Mouse (Mus musculus): ENCODE results near the gene Mboat1. TPM values are rescaled to one million over a fixed set of nuclear protein-coding genes. Genes with fewer than 3 reads are reported as not detected.

Mboat1 gene
- polyA plus RNA-seq (2011; ENCODE audit: insufficient read depth, insufficient read length, low replicate concordance, missing spikeins): 0.66 and 2.9 TPM in 2 replicates

GRCm38 (mm10) chr13:30136243-30136922 is at the start of gene Mboat1:
Gene Mboat1, plus strand, starts transcription at chr13:30136489.
- Histone ChIP-seq H3K27ac (ENCODE audit: control insufficient read depth, insufficient read depth, low read depth, low read length, poor library complexity) (no peak within 1 kb of the TSS), H3K4me1 (ENCODE audit: control insufficient read depth, insufficient read depth, low read length) (no peaks in the 10 kb centered on the region), H3K4me3 (replicated peaks; ENCODE audit: control insufficient read depth, low read depth, low read length) (peak within 1 kb of the TSS; percentile 60)
- WGBS: 1% methylated on average over 55 of the region's 55 CpGs
- TF ChIP-seq POLR2A (IDR thresholded peaks at IDR 0.05; ENCODE audit: borderline replicate concordance, control insufficient read depth, low read depth, low read length) (peak; percentile 6; the same call in 1 of the 2 replicates), CTCF (IDR thresholded peaks at IDR 0.05; ENCODE audit: control insufficient read depth, insufficient read depth, low read length) (no peak)

GRCm38 (mm10) chr13:30093086-30093485 is 43.2 kb upstream of the Mboat1 start:
- no peaks in the 10 kb centered on the region for H3K4me1 ChIP-seq (ENCODE audit: control insufficient read depth, insufficient read depth, low read length)

GRCm38 (mm10) chr13:30095851-30096250 is 40.4 kb upstream of the Mboat1 start:
- H3K27ac ChIP-seq (ENCODE audit: control insufficient read depth, insufficient read depth, low read depth, low read length, poor library complexity): no peak overlapping the region
- H3K4me3 ChIP-seq (replicated peaks; ENCODE audit: control insufficient read depth, low read depth, low read length): no peak overlapping the region
- H3K4me1 ChIP-seq (ENCODE audit: control insufficient read depth, insufficient read depth, low read length): no peaks in the 10 kb centered on the region
- no peak for TF ChIP-seq CTCF (IDR thresholded peaks at IDR 0.05; ENCODE audit: control insufficient read depth, insufficient read depth, low read length)
- no peak for TF ChIP-seq POLR2A (IDR thresholded peaks at IDR 0.05; ENCODE audit: borderline replicate concordance, control insufficient read depth, low read depth, low read length)
- 49% methylated on average over 4 of the region's 4 CpGs for WGBS

More at GRCm38 (mm10) chr13:30093086-30093485, 43.2 kb upstream of the Mboat1 start:
- no peak overlapping the region for H3K4me3 ChIP-seq (replicated peaks; ENCODE audit: control insufficient read depth, low read depth, low read length)
- TF ChIP-seq CTCF (IDR thresholded peaks at IDR 0.05; ENCODE audit: control insufficient read depth, insufficient read depth, low read length): peak; percentile 23; the same call in 1 of the 2 replicates
- no peak for TF ChIP-seq POLR2A (IDR thresholded peaks at IDR 0.05; ENCODE audit: borderline replicate concordance, control insufficient read depth, low read depth, low read length)
- 27% methylated on average over 2 of the region's 2 CpGs for WGBS
- no peak overlapping the region for H3K27ac ChIP-seq (ENCODE audit: control insufficient read depth, insufficient read depth, low read depth, low read length, poor library complexity)

- WGBS: 55% methylated on average over 4 of the region's 4 CpGs
- Histone ChIP-seq H3K27ac (ENCODE audit: control insufficient read depth, insufficient read depth, low read depth, low read length, poor library complexity) (no peak overlapping the region), H3K4me3 (replicated peaks; ENCODE audit: control insufficient read depth, low read depth, low read length) (no peak overlapping the region), H3K4me1 (ENCODE audit: control insufficient read depth, insufficient read depth, low read length) (no peaks in the 10 kb centered on the region)
- TF ChIP-seq CTCF (IDR thresholded peaks at IDR 0.05; ENCODE audit: control insufficient read depth, insufficient read depth, low read length) (no peak), POLR2A (IDR thresholded peaks at IDR 0.05; ENCODE audit: borderline replicate concordance, control insufficient read depth, low read depth, low read length) (no peak)
Measured at GRCm38 (mm10) chr13:30096536-30096935, 39.8 kb upstream of the Mboat1 start.

GRCm38 (mm10) chr13:30109001-30109600 is 27.2 kb upstream of the Mboat1 start:
- Histone ChIP-seq H3K27ac (ENCODE audit: control insufficient read depth, insufficient read depth, low read depth, low read length, poor library complexity) (no peak overlapping the region), H3K4me3 (replicated peaks; ENCODE audit: control insufficient read depth, low read depth, low read length) (no peak overlapping the region), H3K4me1 (ENCODE audit: control insufficient read depth, insufficient read depth, low read length) (no peaks in the 10 kb centered on the region)
- WGBS: 79% methylated on average over 4 of the region's 4 CpGs
- TF ChIP-seq POLR2A (IDR thresholded peaks at IDR 0.05; ENCODE audit: borderline replicate concordance, control insufficient read depth, low read depth, low read length) (no peak), CTCF (IDR thresholded peaks at IDR 0.05; ENCODE audit: control insufficient read depth, insufficient read depth, low read length) (no peak)

GRCm38 (mm10) chr13:30115792-30116191 is 20.5 kb upstream of the Mboat1 start:
- H3K4me1 ChIP-seq (ENCODE audit: control insufficient read depth, insufficient read depth, low read length): no peaks in the 10 kb centered on the region
- no peak for TF ChIP-seq CTCF (IDR thresholded peaks at IDR 0.05; ENCODE audit: control insufficient read depth, insufficient read depth, low read length)
- no peak for TF ChIP-seq POLR2A (IDR thresholded peaks at IDR 0.05; ENCODE audit: borderline replicate concordance, control insufficient read depth, low read depth, low read length)
- no peak overlapping the region for H3K4me3 ChIP-seq (replicated peaks; ENCODE audit: control insufficient read depth, low read depth, low read length)
- 86% methylated on average over 5 of the region's 5 CpGs for WGBS
- no peak overlapping the region for H3K27ac ChIP-seq (ENCODE audit: control insufficient read depth, insufficient read depth, low read depth, low read length, poor library complexity)

GRCm38 (mm10) chr13:30136923-30137629 is 787 bp downstream of the Mboat1 start:
- 32% methylated on average over 13 of the region's 13 CpGs for WGBS
- TF ChIP-seq POLR2A (IDR thresholded peaks at IDR 0.05; ENCODE audit: borderline replicate concordance, control insufficient read depth, low read depth, low read length) (no peak), CTCF (IDR thresholded peaks at IDR 0.05; ENCODE audit: control insufficient read depth, insufficient read depth, low read length) (no peak)
- Histone ChIP-seq H3K4me3 (replicated peaks; ENCODE audit: control insufficient read depth, low read depth, low read length) (no peak overlapping the region), H3K4me1 (ENCODE audit: control insufficient read depth, insufficient read depth, low read length) (no peaks in the 10 kb centered on the region), H3K27ac (ENCODE audit: control insufficient read depth, insufficient read depth, low read depth, low read length, poor library complexity) (no peak overlapping the region)

GRCm38 (mm10) chr13:30137951-30138350 is 1.7 kb downstream of the Mboat1 start:
- Histone ChIP-seq H3K27ac (ENCODE audit: control insufficient read depth, insufficient read depth, low read depth, low read length, poor library complexity) (no peak overlapping the region), H3K4me3 (replicated peaks; ENCODE audit: control insufficient read depth, low read depth, low read length) (no peak overlapping the region), H3K4me1 (ENCODE audit: control insufficient read depth, insufficient read depth, low read length) (no peaks in the 10 kb centered on the region)
- TF ChIP-seq CTCF (IDR thresholded peaks at IDR 0.05; ENCODE audit: control insufficient read depth, insufficient read depth, low read length): no peak
- no peak for TF ChIP-seq POLR2A (IDR thresholded peaks at IDR 0.05; ENCODE audit: borderline replicate concordance, control insufficient read depth, low read depth, low read length)
- 46% methylated on average over 6 of the region's 6 CpGs for WGBS

Data from bone marrow, adult 2 months (tissue).